Mouse (Mus musculus) layer of hippocampus, adult 8-10 months (tissue): ENCODE measurements around the gene Arpp21. TPM values are rescaled to one million over a fixed set of nuclear protein-coding genes. Genes with fewer than 3 reads are reported as not detected.
A peak's percentile ranks its signal among the peaks of the same experiment; 100 is the strongest.

Source experiments
- DNase-seq, 2 experiments: peaks; one replicate each; pipeline ENCODE4 v3.0.0; 2022; ENCODE audit warnings: low spot score in 2 of 2
- total RNA-seq, 4 experiments: library from RNA; stranded (reverse); gene quantifications; 2 replicates each; pipeline ENCODE4 v1.2.4; 2022

The Arpp21 gene
- total RNA-seq, 4 experiments from 2014 or later = 252 to 302 (median 278) TPM

DNA sequence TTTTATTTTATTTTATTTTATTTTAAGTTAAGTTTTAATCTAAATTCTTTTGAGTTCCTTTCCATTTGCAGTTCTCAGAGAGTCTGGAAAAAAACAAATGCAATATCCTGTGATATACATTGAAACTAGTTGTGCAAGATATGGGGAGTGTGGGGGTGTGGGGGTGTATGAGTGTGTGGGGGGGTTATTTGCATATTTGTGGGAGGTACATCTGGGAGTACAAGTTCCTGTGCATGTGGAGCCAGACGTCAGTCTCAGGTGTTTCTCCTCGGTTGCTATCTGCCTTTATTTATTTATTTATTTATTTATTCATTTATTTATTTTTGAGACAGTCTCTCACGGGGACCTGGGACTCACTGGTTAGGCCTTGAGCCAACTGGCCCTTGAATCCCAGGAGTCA is 53.0 kb downstream of the Arpp21 start:
- DNase-seq = no peak

DNA sequence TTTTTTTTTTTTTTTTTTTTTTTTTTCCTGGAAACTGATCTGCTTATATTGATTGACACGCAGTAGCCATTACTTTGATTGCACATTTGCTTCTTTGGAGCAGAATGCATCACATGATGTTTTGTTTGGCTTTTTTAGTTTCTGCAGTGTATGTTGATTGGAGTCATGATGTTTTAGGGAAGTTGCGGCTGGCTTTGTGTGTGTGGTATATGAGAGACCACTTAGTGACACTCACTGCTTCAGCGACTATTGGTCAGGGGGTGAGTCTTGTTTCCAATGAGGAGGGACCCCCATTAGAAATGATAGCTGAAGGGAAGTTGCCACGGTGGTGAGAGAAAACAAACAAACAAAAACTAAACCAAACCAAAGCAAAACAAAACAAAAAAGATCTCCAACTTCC is 55.7 kb downstream of the Arpp21 start:
- no peak for DNase-seq

DNA sequence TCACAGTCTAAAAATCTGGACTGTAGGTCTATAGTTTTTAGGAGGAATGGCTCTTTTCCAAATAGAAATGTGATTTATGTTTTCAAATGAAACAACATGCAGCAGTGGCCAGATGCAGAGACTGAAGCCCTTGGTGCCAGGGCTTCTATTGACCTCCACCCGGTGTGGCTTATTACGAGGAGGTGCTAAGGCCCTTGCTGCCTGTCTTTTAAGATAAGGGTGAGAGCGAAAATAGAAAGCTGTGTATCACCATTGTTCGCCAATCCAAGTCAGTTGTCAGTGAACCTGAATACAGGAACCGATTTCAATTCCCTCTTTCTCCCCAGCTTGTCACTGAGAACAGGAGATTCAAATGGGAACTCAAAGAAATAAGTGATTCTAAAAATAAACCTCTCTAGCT is 57.3 kb downstream of the Arpp21 start:
- DNase-seq = no peak

DNA sequence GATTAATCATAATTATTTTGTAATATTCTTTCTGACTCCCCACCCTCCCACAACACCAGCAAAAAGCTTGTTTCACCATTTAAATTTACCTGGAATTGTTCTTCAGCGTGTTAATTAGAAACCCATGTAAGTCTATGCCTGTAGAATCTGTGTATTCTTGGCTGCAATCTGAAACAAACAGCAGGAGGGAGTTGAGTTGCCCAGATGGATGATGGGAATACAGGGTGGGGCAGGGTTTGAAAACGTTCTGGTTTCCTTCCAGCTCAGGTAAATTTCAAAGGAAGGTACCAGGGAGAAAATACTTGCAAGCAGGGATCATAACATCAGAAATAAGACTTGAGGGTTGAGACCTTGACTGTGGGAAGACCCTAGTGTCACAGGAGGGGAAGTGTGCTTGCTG is 58.2 kb downstream of the Arpp21 start:
- DNase-seq = no peak

DNA sequence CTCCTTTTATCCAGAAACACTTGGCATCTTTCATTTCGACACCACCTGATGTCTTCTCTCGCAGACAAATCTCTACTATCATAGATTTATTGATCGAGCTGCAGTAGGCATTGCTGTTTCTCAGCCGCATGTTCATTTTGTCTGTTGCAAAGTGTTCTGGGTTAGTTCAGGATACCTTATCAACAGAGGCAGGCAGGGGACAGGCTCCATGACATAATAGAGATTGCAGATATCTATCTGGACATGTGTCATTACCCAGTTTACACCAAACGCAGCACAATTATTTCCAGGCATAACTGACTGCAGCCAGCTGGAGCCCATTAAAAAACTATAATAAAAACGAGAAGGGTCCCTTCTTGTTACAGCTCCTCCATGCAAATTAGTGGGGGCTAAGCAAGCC is 59.4 kb downstream of the Arpp21 start:
- no peak for DNase-seq

DNA sequence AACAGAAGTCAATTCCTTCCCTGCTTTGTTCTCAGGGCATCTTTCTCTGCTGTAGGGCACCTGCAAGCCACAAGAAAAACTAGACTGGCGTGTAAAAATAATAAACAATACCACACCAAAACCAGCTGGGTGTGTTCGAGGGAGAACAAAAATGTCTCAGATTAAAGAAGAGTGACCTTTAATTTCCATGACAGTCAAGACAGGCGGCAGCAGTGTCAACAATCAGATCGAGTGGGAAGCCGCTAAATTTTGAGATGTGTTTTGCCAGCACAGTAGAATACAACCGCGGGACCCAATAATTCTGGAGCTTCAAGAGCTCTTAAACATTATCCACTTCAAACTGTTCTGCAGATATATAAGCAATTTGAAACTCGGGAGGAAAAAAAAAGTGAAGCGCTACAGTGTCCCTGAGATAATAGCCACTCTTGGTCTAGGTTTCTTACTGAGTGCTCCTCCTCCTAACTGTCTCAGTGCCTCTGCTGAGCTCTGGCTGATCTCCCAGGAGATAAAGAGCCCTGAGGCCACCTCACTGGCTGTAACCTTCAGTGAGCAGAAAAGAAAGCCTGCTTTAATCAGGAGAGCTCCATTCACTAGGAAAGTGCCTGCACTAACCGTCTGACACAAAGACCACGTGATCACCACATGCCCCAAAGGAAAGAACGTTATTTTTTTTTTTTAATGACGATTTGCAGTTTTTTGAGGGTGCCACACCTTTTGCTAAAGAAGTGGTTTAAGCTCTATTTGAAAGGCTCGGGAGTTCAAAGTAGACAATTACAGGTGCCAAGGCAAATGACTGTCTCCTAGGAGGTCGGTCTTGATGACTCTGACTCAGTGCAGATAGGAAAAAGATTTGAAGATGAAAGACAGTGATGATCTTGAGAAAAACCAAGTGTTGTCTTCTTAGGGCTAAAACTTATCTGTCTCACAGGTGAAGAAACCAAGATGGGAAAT is 61.1 kb downstream of the Arpp21 start:
- no peak for DNase-seq

DNA sequence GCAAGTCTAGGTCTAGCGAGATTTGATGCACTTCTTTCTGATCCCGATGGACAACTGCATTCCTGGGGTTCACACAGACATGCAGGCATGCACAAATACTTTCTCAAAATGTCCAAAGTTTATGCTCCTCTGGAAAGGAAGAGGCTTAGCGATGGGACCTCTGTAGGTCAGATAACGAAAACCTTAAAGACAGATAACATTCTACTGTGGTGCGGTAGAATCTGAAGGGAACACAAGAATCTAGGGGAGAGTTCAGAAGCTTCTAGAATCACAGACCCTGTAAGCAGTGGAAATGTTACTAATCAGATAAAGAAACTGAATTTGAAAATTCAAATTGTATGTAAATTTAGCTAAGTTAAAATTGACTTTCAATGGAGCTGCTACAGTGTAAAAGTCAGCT is 62.0 kb downstream of the Arpp21 start:
- DNase-seq = no peak

DNA sequence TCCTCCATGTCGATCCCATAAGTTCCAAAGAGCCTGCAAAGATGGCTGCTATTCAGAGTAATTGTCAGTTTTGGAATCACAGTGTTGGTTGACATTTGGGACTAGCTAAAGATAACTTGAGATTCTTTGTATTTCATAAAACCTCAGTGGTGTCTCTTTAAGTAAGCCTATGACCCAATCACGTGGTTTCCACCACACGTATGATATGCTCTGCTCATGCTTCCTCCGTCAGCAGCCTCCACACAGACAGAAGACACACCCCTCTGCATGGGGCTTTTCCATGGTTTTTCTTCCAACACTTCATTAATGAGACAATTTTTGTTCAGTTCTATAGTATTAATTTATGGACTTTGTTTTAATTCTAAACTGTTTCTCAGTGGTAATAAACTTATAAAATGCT is 71.1 kb downstream of the Arpp21 start:
- DNase-seq = no peak

DNA sequence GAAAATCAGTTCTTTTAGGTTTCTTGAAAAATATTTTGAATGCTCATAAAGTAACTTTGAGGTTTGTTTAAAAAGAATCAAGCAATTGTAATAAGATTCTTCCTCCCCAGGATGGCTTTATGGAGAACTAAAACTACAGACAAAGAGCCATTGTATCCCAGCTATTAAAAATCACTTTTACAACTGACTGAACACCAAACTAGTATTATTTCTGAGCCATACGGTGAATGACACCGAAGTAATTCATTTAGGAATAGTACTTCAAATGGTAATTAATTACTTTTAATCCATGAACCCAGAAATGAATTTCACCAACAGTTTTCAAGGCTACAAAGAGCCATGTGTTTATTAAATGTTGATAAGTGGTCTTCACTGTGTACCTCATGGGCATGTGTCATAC is 74.8 kb downstream of the Arpp21 start:
- DNase-seq = no peak

DNA sequence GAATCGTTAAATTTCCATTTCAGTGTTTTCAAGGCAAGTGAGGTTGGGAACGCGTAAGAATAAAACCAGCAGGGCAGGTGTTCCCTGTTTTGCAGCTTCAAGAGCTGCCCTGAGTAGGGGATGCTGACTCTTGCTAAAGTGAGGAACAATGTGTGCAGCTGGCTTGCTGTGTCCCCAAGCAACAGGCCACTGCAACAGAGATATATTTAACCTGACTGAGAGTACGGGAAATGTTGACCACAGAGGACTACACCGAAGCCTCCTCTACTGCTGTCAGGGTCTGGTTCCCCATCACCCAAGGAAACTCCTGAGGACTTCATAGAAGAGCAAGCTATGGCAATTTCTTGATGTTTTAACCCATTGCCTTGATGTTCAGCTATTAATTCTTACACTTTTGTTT is 81.8 kb downstream of the Arpp21 start:
- no peak for DNase-seq

DNA sequence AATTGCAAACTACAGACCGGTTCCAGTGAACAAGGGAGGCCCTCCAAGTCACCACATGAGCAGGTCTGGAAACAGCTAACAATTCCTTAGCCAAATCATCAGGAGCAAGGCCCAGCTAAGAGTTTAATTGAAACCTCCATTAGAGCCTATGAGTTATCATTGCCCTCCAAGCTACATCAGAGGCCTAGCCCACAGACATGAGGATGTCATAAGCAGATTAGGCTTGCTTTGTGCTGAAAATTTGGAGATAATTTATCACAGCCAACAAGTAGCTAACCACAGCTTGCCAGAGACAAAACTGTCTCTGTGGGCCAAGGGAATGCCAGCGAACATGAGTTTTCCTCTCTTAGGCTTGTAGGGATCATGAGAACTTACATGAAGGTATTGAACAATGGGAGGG is 83.0 kb downstream of the Arpp21 start:
- no peak for DNase-seq

DNA sequence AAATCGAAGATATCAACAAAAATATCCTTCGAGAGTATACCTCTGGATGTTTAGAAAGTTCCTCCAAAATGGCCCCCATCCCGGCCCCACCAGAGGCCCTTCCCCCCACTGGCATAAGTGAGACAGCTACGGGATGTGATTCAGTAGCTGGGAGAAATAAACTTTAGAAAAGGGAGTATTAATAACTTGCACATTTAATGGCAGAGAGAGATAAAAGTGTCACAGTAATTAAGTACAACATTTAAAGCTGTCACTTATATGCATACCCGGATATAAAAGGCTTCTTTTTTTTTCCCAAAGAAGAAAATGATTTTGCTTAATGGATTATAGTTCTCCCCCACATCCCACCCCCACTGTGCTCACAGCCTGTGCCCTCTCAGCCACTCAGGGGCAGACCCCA is 84.6 kb downstream of the Arpp21 start:
- no peak for DNase-seq

DNA sequence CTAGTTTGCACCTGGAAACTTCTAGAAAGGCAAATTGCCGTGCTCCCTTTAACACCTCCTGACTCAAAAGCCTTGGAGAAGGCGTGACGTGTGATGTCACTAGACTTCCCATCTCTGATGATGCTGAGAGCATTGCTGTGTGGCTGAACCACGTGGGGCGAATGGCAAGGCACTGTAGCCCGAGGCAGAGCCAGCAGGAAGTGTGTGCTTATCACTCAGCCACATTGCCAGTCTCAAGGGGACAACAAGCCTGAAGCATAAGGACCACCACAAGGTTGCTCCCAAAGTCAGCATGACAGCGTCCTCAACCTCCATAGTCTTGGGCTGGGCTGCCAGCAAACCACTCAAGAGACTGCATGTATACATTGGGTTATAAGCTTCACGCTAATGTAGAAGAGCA is 95.1 kb downstream of the Arpp21 start:
- DNase-seq = no peak

DNA sequence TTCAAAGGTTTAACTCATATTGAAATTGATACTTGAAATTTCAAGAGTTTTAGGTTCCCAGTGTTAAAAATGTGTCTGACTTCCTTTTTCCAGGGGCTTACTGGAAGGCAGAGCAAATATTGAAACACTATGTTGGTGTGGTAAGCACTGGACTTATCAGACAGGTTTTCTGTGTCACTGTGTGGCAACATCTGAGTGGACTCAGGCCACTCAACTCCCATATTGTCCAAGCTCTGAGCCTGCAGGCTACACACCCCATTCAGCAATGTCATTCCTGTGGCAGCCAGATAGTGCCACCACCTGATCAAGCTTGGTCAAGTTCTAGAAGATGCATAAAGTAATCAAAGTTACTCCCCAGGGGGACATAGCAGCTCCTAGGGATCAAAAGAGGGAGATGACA is 97.9 kb downstream of the Arpp21 start:
- no peak for DNase-seq

DNA sequence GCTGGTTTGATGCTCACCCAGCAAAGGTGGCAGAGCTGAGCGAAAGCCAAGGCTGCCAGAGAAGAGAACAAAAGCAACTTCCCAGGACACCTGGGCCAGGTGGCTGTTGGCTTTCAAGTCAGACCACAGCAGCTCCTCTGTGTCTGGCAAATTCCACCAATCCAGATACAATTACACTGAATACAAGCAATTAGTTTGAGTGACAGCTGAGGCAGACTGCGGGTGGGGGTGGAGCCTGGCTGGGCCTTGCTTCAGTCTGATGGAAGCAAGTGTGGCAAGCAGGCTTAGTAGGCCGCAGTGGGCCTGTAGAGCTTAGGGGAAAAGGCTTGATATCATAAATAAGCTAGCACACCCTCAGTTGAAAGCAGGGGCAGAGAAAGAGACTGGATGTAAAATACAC is 104.9 kb downstream of the Arpp21 start:
- peak in 1 of 2 experiments; percentile 53 for DNase-seq

DNA sequence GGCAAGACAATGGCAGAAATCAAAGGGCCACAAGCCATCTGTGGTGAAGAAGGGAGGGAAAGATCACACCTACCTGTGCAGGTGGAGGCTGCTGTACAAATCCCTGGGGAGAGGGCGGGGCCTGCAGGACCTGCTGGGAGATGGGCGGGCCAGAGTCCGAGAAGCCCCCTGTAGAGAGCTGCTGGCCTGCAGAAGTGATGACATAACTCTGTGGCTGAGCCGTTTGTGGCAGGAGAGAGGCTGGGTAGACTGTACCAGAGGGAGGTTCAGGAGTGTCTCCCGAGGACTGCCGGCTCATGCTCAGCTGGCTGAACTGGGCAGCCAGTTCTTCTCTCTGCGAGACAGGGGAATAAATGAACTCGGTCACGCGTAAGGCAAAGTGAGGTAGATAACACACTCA is 111.1 kb downstream of the Arpp21 start:
- DNase-seq = no peak

DNA sequence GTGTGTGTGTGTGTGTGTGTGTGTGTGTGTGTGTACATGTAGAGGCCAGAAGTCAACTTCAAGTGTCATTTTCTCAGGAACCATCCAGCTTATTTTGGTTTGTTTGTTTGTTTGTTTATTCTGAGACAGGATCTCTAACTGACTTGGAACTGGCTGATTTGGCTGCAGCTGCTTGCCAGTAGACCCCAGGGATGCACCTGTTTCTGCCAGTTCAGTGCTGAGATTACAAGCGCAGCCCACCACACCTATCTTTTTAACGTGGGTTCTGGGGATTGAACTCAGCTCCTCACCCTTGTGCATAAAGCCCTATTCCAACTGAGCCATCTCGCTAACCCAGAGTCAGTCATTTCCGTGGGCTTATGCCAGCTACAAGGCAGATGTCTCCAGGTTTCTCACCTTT is 111.6 kb downstream of the Arpp21 start:
- DNase-seq = no peak

DNA sequence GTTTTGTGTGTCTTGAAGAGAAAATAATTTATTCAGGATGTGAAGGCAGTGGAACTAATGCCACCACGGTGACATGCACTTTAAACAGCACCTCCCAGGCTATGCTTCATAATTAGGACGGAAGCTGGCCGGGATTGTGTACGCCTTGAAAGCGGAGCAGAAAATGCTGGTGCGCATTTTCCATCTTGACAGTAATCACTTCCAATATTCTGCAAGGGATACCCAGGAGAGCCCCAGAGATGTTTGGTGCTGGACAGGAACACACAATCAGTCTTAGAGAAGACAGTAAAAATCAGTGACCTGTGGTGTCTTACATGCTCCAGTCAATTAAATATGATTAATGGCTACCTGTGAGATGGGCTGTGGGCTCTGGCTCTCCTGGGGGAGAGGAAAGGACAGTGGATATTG is 112.3 kb downstream of the Arpp21 start:
- DNase-seq = no peak

DNA sequence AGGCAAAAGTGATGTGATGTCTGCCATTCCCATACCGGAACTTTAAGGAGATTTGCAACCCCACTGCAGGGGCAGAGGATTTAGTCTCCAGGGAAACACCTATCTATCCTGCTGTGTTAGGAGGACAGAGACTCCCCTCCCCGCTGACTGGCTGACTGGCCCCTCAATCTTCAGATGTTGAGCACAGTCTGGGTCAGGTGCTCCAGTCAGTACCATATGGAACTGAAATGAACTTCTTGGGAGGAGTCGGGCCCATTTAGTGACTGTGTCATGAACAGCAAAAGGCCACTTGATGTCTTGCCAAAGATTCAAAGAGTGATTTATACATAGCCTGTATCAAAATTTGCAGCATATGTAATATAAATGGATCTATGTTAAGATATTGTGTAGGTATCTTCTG is 116.2 kb downstream of the Arpp21 start:
- no peak for DNase-seq

DNA sequence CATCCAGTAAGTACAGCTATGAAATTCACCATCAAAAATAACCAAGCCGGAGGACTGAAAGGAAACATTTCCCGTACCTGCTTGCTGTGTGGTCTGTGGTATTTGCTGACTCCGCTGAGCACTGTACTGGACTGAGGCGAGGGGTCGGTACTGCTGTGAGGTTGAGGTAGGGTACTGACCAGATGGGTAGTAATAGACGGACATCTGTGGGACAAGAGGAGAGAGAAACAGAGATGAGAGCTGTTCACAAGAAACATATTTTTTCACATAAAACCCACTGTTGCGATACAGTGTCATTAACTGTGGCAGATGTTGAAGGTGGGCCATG is 116.7 kb downstream of the Arpp21 start:
- no peak for DNase-seq

DNA sequence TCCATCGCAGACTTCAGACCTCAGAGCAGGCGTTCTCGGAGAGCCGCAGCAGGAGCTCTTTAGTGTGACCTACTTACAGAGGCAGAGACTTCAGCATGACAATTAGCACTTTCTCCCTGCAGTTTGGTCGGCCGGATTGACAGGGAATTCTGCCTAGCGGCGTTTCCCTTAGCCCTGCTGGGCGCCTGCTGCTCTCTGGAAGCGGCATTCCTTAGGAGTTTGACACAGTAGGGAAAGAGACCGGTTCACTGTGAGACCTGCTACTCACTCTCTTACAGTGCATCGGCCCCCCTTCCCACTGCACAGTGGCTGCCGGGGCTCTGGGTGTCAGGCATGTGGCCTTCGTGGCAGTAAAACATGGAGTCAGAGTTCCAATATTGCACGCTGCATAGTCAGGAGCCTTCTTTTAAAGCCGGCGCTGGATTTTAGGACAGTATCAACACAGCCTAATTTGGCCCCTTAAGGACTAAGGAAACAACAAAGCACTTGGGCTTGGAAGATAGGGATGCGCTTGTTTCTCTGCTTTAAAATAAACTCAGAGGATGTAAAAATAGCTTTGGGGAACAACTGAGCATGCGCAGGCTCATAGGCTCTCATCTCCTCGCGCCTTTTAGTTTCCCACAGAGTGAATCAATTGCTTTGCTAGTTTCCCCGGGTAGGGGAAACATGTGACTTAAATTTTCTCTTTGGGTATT is 117.2 kb downstream of the Arpp21 start:
- DNase-seq = peak; percentile 51 to 64

DNA sequence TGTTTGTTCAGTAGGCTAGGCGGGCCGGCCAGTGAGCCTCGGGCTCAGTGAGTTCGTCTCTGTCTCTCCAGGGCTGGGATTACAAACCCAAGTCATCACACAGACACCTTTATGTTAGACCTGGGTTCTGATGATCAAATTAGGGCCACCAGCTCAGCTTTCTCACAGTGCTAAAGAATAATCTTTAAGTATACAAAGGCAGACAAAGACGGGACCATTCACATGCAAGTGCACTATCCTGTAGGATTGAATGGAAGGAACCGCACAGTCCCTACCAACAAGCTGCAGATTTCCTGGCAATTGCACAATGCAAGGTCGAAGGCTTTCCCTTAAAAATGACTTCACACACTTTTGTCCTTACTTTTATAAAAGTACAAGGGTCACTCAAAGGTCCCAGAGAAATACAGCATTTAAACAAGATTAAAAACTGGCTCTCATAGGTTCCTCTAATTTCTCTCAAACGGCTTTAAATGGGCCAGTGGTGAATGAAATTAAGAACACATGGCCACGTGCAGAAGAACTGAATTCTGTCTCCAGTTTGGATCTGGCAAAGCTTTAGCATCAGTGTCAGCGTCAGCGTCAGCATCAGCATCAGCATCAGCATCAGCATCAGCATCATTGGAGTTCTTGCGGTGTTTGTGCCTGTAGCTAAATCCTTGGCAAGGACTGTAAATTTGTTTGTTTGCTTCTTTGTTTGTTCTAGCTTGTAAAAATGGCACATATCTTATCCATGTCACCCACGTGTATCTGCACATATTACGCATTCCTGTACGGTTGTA is 117.9 kb downstream of the Arpp21 start:
- DNase-seq = no peak
